Mouse (Mus musculus): ENCODE data around the gene Dnah17. TPM values are rescaled to one million over a fixed set of nuclear protein-coding genes. Genes with fewer than 3 reads are reported as not detected.
A peak's percentile ranks its signal among the peaks of the same experiment; 100 is the strongest.

The Dnah17 gene
- polyA plus RNA-seq, 1 experiment from 2014 or later = 0.23 TPM

DNA sequence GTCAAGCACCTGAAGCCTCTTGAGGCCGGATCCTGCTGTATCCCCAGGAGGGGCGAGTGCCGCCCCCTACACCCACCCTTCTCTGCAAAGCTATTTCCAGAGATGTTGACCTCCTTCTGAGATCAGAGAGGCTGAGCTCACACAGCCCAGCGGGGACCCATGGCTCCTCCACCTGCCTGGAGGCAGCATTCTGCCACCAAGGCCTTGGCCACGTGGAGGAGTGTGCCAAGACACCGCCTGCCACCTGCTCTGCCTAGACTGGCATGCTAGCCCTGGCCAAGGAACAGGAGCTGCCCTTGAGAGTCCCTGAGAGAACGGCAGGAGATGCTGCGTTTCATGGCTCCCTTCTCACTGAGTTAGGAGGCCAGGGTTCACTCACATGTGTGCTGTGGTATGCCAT is 34.1 kb upstream of the Dnah17 start:
- ATAC-seq (ENCODE audit: low FRiP score, low TSS enrichment) = no peak
- Histone ChIP-seq H3K4me3 (ENCODE audit: low read length) (no peak overlapping the region), H3K27me3 (ENCODE audit: control insufficient read depth, insufficient read depth, low read length) (no peaks in the 10 kb centered on the region), H3K9ac (ENCODE audit: low read depth, low read length) (no peak overlapping the region; the same call in 1 of the 2 replicates), H3K36me3 (ENCODE audit: control insufficient read depth, insufficient read depth, low read length) (peaks cover 40% of the 10 kb centered on the region), H3K4me2 (replicated peaks; ENCODE audit: low read depth, low read length) (no peak overlapping the region), H3K27ac (ENCODE audit: low read depth, low read length) (no peak overlapping the region), H3K9me3 (ENCODE audit: control insufficient read depth, low read length) (no peaks in the 10 kb centered on the region), H3K4me1 (ENCODE audit: control insufficient read depth, insufficient read depth, low read length) (peaks cover 18% of the 10 kb centered on the region)
- 82% methylated on average over 8 of the region's 8 CpGs for WGBS

DNA sequence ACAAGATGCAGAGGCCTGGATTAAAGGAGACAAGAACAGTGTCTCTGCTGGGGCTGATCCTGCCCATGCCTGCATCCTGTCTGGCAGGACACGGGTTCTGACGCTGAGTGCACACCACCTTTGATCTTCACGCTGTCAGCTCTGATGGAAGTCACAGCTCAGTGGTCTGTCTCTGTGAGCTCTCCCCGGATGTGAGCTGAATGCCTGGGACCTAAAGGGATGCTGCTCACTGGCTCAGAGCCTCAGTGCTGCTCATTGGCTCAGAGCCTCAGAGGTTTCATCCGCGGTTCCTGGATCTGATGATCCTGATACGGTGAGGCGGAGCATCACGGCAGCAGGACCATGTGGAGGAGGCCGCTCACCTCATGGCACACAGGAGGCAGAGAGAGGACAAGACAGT is 31.8 kb upstream of the Dnah17 start:
- H3K9me3 ChIP-seq (ENCODE audit: control insufficient read depth, low read length) = no peaks in the 10 kb centered on the region
- peaks cover 26% of the 10 kb centered on the region; the same call in 1 of the 2 replicates for H3K36me3 ChIP-seq (ENCODE audit: control insufficient read depth, insufficient read depth, low read length)
- peak overlapping the region; percentile 63; the same call in 1 of the 2 replicates for H3K27ac ChIP-seq (ENCODE audit: low read depth, low read length)
- peaks cover 18% of the 10 kb centered on the region for H3K4me1 ChIP-seq (ENCODE audit: control insufficient read depth, insufficient read depth, low read length)
- H3K4me3 ChIP-seq (ENCODE audit: low read length) = no peak overlapping the region
- H3K4me2 ChIP-seq (replicated peaks; ENCODE audit: low read depth, low read length) = no peak overlapping the region
- 35% methylated on average over 10 of the region's 10 CpGs for WGBS
- H3K27me3 ChIP-seq (ENCODE audit: control insufficient read depth, insufficient read depth, low read length) = no peaks in the 10 kb centered on the region
- peak; percentile 75 for ATAC-seq (ENCODE audit: low FRiP score, low TSS enrichment)
- H3K9ac ChIP-seq (ENCODE audit: low read depth, low read length) = no peak overlapping the region

DNA sequence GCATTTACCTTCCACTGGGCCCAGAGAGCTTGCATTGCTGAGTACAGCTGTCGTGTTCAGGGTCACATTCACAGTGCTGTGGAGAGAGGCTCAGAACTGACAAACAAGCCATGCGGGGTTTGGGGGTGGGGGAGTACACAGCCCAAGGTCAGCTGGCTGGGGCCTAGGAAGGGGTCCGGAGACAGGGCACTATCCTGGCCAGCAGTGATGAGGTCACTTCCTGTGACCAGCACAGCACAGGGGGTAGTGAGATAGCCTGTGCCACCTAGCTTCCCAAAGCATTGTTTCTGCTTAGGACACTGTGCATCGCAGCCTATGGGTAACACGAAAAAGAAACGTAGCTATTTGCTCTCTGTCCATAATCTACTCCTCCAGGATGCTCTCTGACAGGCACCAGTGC is 30.8 kb upstream of the Dnah17 start:
- Histone ChIP-seq H3K4me3 (ENCODE audit: low read length) (no peak overlapping the region), H3K27me3 (ENCODE audit: control insufficient read depth, insufficient read depth, low read length) (no peaks in the 10 kb centered on the region), H3K27ac (ENCODE audit: low read depth, low read length) (peak overlapping the region; percentile 32; the same call in 1 of the 2 replicates), H3K4me1 (ENCODE audit: control insufficient read depth, insufficient read depth, low read length) (peaks cover 18% of the 10 kb centered on the region), H3K36me3 (ENCODE audit: control insufficient read depth, insufficient read depth, low read length) (peaks cover 17% of the 10 kb centered on the region; the same call in 1 of the 2 replicates), H3K9me3 (ENCODE audit: control insufficient read depth, low read length) (no peaks in the 10 kb centered on the region), H3K9ac (ENCODE audit: low read depth, low read length) (no peak overlapping the region), H3K4me2 (replicated peaks; ENCODE audit: low read depth, low read length) (no peak overlapping the region)
- WGBS = 39% methylated on average over 6 of the region's 6 CpGs
- ATAC-seq (ENCODE audit: low FRiP score, low TSS enrichment) = peak; percentile 39; the same call in 1 of the 2 replicates

DNA sequence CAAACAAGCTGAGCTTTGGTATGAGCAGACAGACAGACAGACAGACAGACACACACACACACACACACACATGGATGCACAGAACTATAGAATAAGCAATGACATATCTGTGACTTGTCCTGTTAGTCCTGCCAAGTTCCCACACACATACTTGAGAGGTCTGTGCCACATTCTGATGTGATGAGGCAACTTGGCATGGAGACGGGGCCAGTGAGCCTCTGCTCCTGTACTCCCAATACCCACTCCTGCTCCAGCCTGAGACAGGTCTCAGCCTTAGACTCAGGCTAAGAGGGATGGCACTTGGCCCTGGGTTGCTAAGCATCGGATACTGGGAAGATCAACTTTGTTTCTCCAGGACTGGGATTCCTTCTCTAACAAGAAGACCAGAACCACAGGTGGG is 30.3 kb upstream of the Dnah17 start:
- WGBS = 84% methylated on average over 2 of the region's 2 CpGs
- Histone ChIP-seq H3K4me2 (replicated peaks; ENCODE audit: low read depth, low read length) (no peak overlapping the region), H3K4me3 (ENCODE audit: low read length) (no peak overlapping the region), H3K36me3 (ENCODE audit: control insufficient read depth, insufficient read depth, low read length) (peaks cover 13% of the 10 kb centered on the region; the same call in 1 of the 2 replicates), H3K27ac (ENCODE audit: low read depth, low read length) (peak overlapping the region; percentile 32; the same call in 1 of the 2 replicates), H3K9me3 (ENCODE audit: control insufficient read depth, low read length) (no peaks in the 10 kb centered on the region), H3K4me1 (ENCODE audit: control insufficient read depth, insufficient read depth, low read length) (peaks cover 18% of the 10 kb centered on the region), H3K9ac (ENCODE audit: low read depth, low read length) (no peak overlapping the region), H3K27me3 (ENCODE audit: control insufficient read depth, insufficient read depth, low read length) (no peaks in the 10 kb centered on the region)
- no peak for ATAC-seq (ENCODE audit: low FRiP score, low TSS enrichment)

DNA sequence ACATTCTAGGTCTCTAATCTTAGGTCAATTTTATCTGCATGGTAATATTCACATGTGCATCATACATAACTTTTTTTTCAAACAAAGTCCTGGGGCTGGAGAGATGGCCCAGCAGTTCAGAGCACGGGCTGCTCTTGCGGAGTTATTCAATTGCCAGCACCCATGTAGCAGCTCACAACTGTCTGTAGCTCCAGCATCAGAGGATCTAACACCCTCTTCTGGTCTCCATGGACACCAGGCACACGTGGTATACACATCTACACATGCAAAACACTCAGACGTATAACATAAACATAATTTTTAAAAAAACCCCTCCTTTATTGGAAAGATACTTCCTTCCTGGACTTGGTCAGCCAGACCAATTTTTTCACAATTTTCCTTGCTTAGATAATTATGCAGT is 28.3 kb upstream of the Dnah17 start:
- H3K9ac ChIP-seq (ENCODE audit: low read depth, low read length) = no peak overlapping the region
- no peak overlapping the region for H3K4me3 ChIP-seq (ENCODE audit: low read length)
- peaks cover 18% of the 10 kb centered on the region for H3K4me1 ChIP-seq (ENCODE audit: control insufficient read depth, insufficient read depth, low read length)
- no peaks in the 10 kb centered on the region for H3K36me3 ChIP-seq (ENCODE audit: control insufficient read depth, insufficient read depth, low read length)
- no peaks in the 10 kb centered on the region for H3K27me3 ChIP-seq (ENCODE audit: control insufficient read depth, insufficient read depth, low read length)
- no peaks in the 10 kb centered on the region for H3K9me3 ChIP-seq (ENCODE audit: control insufficient read depth, low read length)
- ATAC-seq (ENCODE audit: low FRiP score, low TSS enrichment) = no peak
- H3K4me2 ChIP-seq (replicated peaks; ENCODE audit: low read depth, low read length) = no peak overlapping the region
- H3K27ac ChIP-seq (ENCODE audit: low read depth, low read length) = no peak overlapping the region
- WGBS = 78% methylated on average over 4 of the region's 4 CpGs

DNA sequence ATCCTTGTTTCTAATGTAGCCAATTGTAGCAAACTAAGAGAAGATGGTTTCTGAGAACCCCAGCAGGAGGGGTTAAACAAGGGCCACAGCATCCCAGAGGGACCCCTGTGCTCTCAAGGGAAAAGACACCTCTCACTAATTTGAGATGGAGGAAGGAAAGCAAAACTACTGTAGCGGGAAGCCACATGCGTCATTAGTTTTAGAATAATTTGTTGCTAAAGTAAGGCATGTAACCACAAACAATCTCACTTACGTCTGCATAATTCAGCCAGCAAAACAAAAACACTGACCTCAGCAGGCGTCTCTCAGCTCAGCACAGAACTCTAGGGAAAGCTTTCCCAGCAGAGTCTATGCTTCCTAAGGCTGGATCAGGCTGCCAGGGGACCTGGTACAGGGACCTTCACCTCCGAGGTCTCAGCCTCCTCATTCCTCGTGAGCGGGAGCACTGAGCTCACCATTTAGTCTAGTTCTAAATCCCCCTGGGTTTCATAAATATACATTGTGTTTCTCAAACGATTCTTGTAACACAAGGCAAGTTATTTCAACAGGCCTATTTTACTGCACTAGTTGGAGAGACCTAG is 26.1 kb upstream of the Dnah17 start:
- Histone ChIP-seq H3K9ac (ENCODE audit: low read depth, low read length) (no peak overlapping the region), H3K4me2 (replicated peaks; ENCODE audit: low read depth, low read length) (no peak overlapping the region), H3K4me3 (ENCODE audit: low read length) (no peak overlapping the region), H3K27ac (ENCODE audit: low read depth, low read length) (no peak overlapping the region), H3K27me3 (ENCODE audit: control insufficient read depth, insufficient read depth, low read length) (no peaks in the 10 kb centered on the region), H3K36me3 (ENCODE audit: control insufficient read depth, insufficient read depth, low read length) (no peaks in the 10 kb centered on the region), H3K4me1 (ENCODE audit: control insufficient read depth, insufficient read depth, low read length) (peaks cover 7% of the 10 kb centered on the region), H3K9me3 (ENCODE audit: control insufficient read depth, low read length) (no peaks in the 10 kb centered on the region)
- no peak for ATAC-seq (ENCODE audit: low FRiP score, low TSS enrichment)
- WGBS = 43% methylated on average over 8 of the region's 8 CpGs

DNA sequence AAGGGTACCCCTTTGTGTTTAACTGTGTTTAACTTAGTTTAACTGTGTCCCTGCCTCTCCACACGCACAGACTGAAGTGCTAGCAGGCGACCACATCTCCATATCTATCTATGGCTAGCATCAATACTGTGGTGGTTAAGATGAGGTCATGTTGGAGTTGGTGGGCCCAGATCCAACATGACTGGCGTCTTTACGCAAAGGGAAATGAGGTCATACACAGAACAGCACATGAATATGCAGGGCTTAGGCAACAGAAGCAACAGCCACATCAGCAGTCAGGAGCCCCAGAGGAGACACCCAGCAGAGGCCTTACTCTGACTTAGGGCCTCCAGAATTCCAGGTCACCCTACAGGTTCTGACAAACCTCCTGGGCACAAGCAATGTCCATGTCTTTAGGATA is 22.5 kb upstream of the Dnah17 start:
- no peak for ATAC-seq (ENCODE audit: low FRiP score, low TSS enrichment)
- H3K4me1 ChIP-seq (ENCODE audit: control insufficient read depth, insufficient read depth, low read length) = no peaks in the 10 kb centered on the region; the same call in 1 of the 2 replicates
- H3K9ac ChIP-seq (ENCODE audit: low read depth, low read length) = no peak overlapping the region
- H3K27ac ChIP-seq (ENCODE audit: low read depth, low read length) = no peak overlapping the region
- 82% methylated on average over 4 of the region's 4 CpGs for WGBS
- H3K36me3 ChIP-seq (ENCODE audit: control insufficient read depth, insufficient read depth, low read length) = no peaks in the 10 kb centered on the region
- H3K4me3 ChIP-seq (ENCODE audit: low read length) = no peak overlapping the region
- no peak overlapping the region for H3K4me2 ChIP-seq (replicated peaks; ENCODE audit: low read depth, low read length)
- no peaks in the 10 kb centered on the region for H3K27me3 ChIP-seq (ENCODE audit: control insufficient read depth, insufficient read depth, low read length)
- no peaks in the 10 kb centered on the region for H3K9me3 ChIP-seq (ENCODE audit: control insufficient read depth, low read length)

DNA sequence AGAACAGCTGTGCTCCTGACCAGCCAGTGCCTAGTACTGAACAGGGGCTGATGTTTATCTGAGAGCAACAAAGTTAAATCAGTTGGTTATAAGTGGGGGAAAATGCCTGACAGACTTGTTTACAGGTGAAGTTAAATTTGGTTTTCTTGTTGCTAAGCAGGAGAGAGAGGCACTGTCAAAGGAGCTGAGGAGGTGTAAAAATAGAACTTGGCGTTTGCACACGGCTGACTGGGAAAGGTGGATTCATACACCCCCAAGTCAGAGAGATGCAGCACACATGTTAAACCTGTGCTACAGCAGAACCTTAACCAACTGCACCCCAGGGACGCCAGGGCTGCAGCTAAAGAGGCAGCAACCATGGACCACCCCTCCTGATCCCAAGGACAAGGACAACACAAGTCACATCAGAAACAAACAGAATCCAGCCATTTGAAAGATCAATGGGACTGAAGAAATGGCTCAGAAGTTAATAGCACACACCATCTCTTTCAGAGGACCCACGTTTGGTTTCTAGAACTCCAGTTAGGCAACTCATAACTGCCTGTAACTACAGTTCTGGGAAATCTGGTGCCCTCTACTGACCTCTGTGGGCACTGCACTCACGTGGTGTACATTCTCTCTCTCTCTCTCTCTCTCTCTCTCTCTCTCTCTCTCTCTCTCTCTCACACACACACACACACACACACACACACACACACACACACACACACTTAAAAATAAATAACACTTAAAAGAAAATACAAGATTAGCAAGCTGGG is 21.2 kb upstream of the Dnah17 start:
- no peaks in the 10 kb centered on the region for H3K36me3 ChIP-seq (ENCODE audit: control insufficient read depth, insufficient read depth, low read length)
- no peaks in the 10 kb centered on the region for H3K27me3 ChIP-seq (ENCODE audit: control insufficient read depth, insufficient read depth, low read length)
- 89% methylated on average over 5 of the region's 5 CpGs for WGBS
- no peak overlapping the region for H3K4me2 ChIP-seq (replicated peaks; ENCODE audit: low read depth, low read length)
- no peak overlapping the region for H3K4me3 ChIP-seq (ENCODE audit: low read length)
- no peaks in the 10 kb centered on the region for H3K9me3 ChIP-seq (ENCODE audit: control insufficient read depth, low read length)
- no peak for ATAC-seq (ENCODE audit: low FRiP score, low TSS enrichment)
- no peak overlapping the region for H3K9ac ChIP-seq (ENCODE audit: low read depth, low read length)
- H3K4me1 ChIP-seq (ENCODE audit: control insufficient read depth, insufficient read depth, low read length) = no peaks in the 10 kb centered on the region; the same call in 1 of the 2 replicates
- no peak overlapping the region for H3K27ac ChIP-seq (ENCODE audit: low read depth, low read length)

DNA sequence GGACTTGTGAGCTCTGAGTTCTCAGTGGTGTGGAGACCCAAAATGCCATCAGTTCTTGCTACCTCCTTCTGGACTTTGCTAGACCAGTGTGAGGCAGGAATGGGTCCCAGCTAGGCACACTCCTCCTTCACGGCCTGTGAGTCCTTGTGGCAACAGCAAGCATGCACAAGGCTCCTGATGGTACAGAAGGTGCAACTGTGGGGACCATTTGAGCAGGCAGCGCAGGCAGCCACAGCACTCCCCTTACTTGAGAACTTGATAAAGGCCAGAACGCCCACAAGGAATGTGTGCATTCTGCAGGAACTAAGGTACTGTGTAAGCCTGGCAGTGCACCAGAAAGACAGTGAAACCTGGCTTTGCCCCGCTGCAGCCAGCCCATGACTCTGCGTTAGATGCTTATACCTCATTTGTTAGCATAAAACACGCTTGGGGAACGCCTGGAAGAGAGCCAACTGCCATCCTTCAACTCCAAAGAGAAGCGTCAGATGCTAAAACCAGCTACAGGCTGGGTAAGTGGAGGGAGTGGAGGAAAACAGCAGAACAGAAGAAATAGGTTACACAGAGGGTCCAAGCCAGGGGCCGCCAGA is 19.8 kb upstream of the Dnah17 start:
- Histone ChIP-seq H3K27me3 (ENCODE audit: control insufficient read depth, insufficient read depth, low read length) (no peaks in the 10 kb centered on the region), H3K4me1 (ENCODE audit: control insufficient read depth, insufficient read depth, low read length) (no peaks in the 10 kb centered on the region; the same call in 1 of the 2 replicates), H3K27ac (ENCODE audit: low read depth, low read length) (no peak overlapping the region), H3K4me2 (replicated peaks; ENCODE audit: low read depth, low read length) (no peak overlapping the region), H3K9me3 (ENCODE audit: control insufficient read depth, low read length) (no peaks in the 10 kb centered on the region), H3K36me3 (ENCODE audit: control insufficient read depth, insufficient read depth, low read length) (no peaks in the 10 kb centered on the region), H3K4me3 (ENCODE audit: low read length) (no peak overlapping the region), H3K9ac (ENCODE audit: low read depth, low read length) (no peak overlapping the region)
- ATAC-seq (ENCODE audit: low FRiP score, low TSS enrichment) = no peak
- WGBS = 55% methylated on average over 9 of the region's 9 CpGs

Measured in kidney, embryonic 14.5 days (tissue).